Mouse (Mus musculus) MEL-GATA-1-ER (cell line): ENCODE results near the gene Rnh1.

Source experiments
- DNase-seq: peaks from one replicate; pipeline ENCODE4 v3.0.0-alpha.2; 2012; ENCODE audit warnings: low read depth; ENCODE audit errors: extremely low read depth

Gene Rnh1

GRCm38 (mm10) chr7:141115874-141116273 lies 56.8 kb downstream of the Rnh1 start:
- no peak for DNase-seq
